Mouse (Mus musculus): ENCODE data around the gene Tmem238. TPM values are rescaled to one million over a fixed set of nuclear protein-coding genes. Genes with fewer than 3 reads are reported as not detected.

Tmem238 gene
- polyA plus RNA-seq, 1 experiment from 2014 or later: 2.6 TPM

Other genes with a start within 250 kb of the Tmem238 start
- 13.5 and 15.3 TPM in 2 replicates for gene Syt5, start 242.1 kb downstream of the Tmem238 start, polyA plus RNA-seq (2014; fragmentation: Nextera tagmentation; extraction: Ambion mirVana)
- gene Ptprh, start 185.6 kb downstream of the Tmem238 start, polyA plus RNA-seq (2014; fragmentation: Nextera tagmentation; extraction: Ambion mirVana): not detected in 2 replicates
- gene Tmem86b, start 158.2 kb downstream of the Tmem238 start, polyA plus RNA-seq (2014; fragmentation: Nextera tagmentation; extraction: Ambion mirVana): 2.3 and 3.4 TPM in 2 replicates
- gene Ppp6r1, start 130.6 kb downstream of the Tmem238 start, polyA plus RNA-seq (2014; fragmentation: Nextera tagmentation; extraction: Ambion mirVana): 6.6 and 7.1 TPM in 2 replicates
- gene Hspbp1, start 104.6 kb downstream of the Tmem238 start, polyA plus RNA-seq (2014; fragmentation: Nextera tagmentation; extraction: Ambion mirVana): 115 TPM in 2 replicates
- 2.8 and 3.1 TPM in 2 replicates for gene Brsk1, start 99.1 kb downstream of the Tmem238 start, polyA plus RNA-seq (2014; fragmentation: Nextera tagmentation; extraction: Ambion mirVana)
- 0.13 and 0.19 TPM in 2 replicates for gene Tmem150b, start 64.4 kb downstream of the Tmem238 start, polyA plus RNA-seq (2014; fragmentation: Nextera tagmentation; extraction: Ambion mirVana)
- gene Kmt5c, start 49.5 kb downstream of the Tmem238 start, polyA plus RNA-seq (2014; fragmentation: Nextera tagmentation; extraction: Ambion mirVana): 88.1 and 89.4 TPM in 2 replicates
- 29.9 and 33.7 TPM in 2 replicates for gene Cox6b2, start 36.6 kb downstream of the Tmem238 start, polyA plus RNA-seq (2014; fragmentation: Nextera tagmentation; extraction: Ambion mirVana)
- not detected in 2 replicates for gene Fam71e2, start 18.4 kb downstream of the Tmem238 start, polyA plus RNA-seq (2014; fragmentation: Nextera tagmentation; extraction: Ambion mirVana)
- gene Il11, start 6.8 kb downstream of the Tmem238 start, polyA plus RNA-seq (2014; fragmentation: Nextera tagmentation; extraction: Ambion mirVana): 0.19 TPM in 1 of 2 replicates, not detected in the other
- not detected in 2 replicates for gene Tmem190, start 6.7 kb downstream of the Tmem238 start, polyA plus RNA-seq (2014; fragmentation: Nextera tagmentation; extraction: Ambion mirVana)
- 203 and 220 TPM in 2 replicates for gene Rpl28, start 3.2 kb upstream of the Tmem238 start, polyA plus RNA-seq (2014; fragmentation: Nextera tagmentation; extraction: Ambion mirVana)
- gene Ube2s, start 22.9 kb upstream of the Tmem238 start, polyA plus RNA-seq (2014; fragmentation: Nextera tagmentation; extraction: Ambion mirVana): 476 and 526 TPM in 2 replicates
- 2.2 and 3.0 TPM in 2 replicates for gene Shisa7, start 55.0 kb upstream of the Tmem238 start, polyA plus RNA-seq (2014; fragmentation: Nextera tagmentation; extraction: Ambion mirVana)
- 2.0 and 3.2 TPM in 2 replicates for gene Isoc2b, start 80.6 kb upstream of the Tmem238 start, polyA plus RNA-seq (2014; fragmentation: Nextera tagmentation; extraction: Ambion mirVana)
- gene Isoc2a, start 87.5 kb upstream of the Tmem238 start, polyA plus RNA-seq (2014; fragmentation: Nextera tagmentation; extraction: Ambion mirVana): 0.69 and 0.75 TPM in 2 replicates
- gene Gm36210, start 116.9 kb upstream of the Tmem238 start, polyA plus RNA-seq (2014; fragmentation: Nextera tagmentation; extraction: Ambion mirVana): 0.56 and 0.59 TPM in 2 replicates
- 4.8 and 5.0 TPM in 2 replicates for gene Zfp628, start 125.6 kb upstream of the Tmem238 start, polyA plus RNA-seq (2014; fragmentation: Nextera tagmentation; extraction: Ambion mirVana)
- gene Nat14, start 132.4 kb upstream of the Tmem238 start, polyA plus RNA-seq (2014; fragmentation: Nextera tagmentation; extraction: Ambion mirVana): 10.8 and 12.6 TPM in 2 replicates
- gene Ssc5d, start 136.1 kb upstream of the Tmem238 start, polyA plus RNA-seq (2014; fragmentation: Nextera tagmentation; extraction: Ambion mirVana): 0.79 and 0.91 TPM in 2 replicates
- gene Sbk2, start 174.8 kb upstream of the Tmem238 start, polyA plus RNA-seq (2014; fragmentation: Nextera tagmentation; extraction: Ambion mirVana): 0.33 TPM in 1 of 2 replicates, not detected in the other
- 0.12 TPM in 1 of 2 replicates, not detected in the other for gene Sbk3, start 181.5 kb upstream of the Tmem238 start, polyA plus RNA-seq (2014; fragmentation: Nextera tagmentation; extraction: Ambion mirVana)
- gene Zfp579, start 206.5 kb upstream of the Tmem238 start, polyA plus RNA-seq (2014; fragmentation: Nextera tagmentation; extraction: Ambion mirVana): 58.5 and 60.0 TPM in 2 replicates
- gene Zfp524, start 224.8 kb upstream of the Tmem238 start, polyA plus RNA-seq (2014; fragmentation: Nextera tagmentation; extraction: Ambion mirVana): 9.5 and 11.1 TPM in 2 replicates
- gene Fiz1, start 225.0 kb upstream of the Tmem238 start, polyA plus RNA-seq (2014; fragmentation: Nextera tagmentation; extraction: Ambion mirVana): 67.0 and 68.3 TPM in 2 replicates
- gene Gm44973, start 225.8 kb upstream of the Tmem238 start, polyA plus RNA-seq (2014; fragmentation: Nextera tagmentation; extraction: Ambion mirVana): 0.23 and 1.9 TPM in 2 replicates
- 6.7 and 7.3 TPM in 2 replicates for gene Zfp865, start 230.7 kb upstream of the Tmem238 start, polyA plus RNA-seq (2014; fragmentation: Nextera tagmentation; extraction: Ambion mirVana)
- gene Ccdc106, start 230.9 kb upstream of the Tmem238 start, polyA plus RNA-seq (2014; fragmentation: Nextera tagmentation; extraction: Ambion mirVana): 7.2 and 7.8 TPM in 2 replicates
- gene 4632433K11Rik, start 244.5 kb upstream of the Tmem238 start, polyA plus RNA-seq (2014; fragmentation: Nextera tagmentation; extraction: Ambion mirVana): not detected in 2 replicates
- gene Zfp784, start 248.8 kb upstream of the Tmem238 start, polyA plus RNA-seq (2014; fragmentation: Nextera tagmentation; extraction: Ambion mirVana): 3.9 and 4.8 TPM in 2 replicates

Data from forebrain, embryonic 11.5 days (tissue).